Mouse (Mus musculus) cerebellum, adult 2 months (tissue): Measurements from ENCODE around the gene Olfr71.

Experiments used
- CTCF ChIP-seq: fragments of 200-500 bp; IDR thresholded peaks from 2 replicates; pipeline ENCODE4 v1.5.1; 2011; ENCODE audit warnings: low read depth, mild to moderate bottlenecking, control low read depth, low read length, moderate library complexity, borderline replicate concordance; ENCODE audit not compliant: insufficient read depth
- POLR2A ChIP-seq: fragments of 200-500 bp; IDR thresholded peaks from 2 replicates; pipeline ENCODE4 v1.6.1; 2011; ENCODE audit warnings: low read length, control low read depth, borderline replicate concordance; ENCODE audit not compliant: insufficient read depth

DNA sequence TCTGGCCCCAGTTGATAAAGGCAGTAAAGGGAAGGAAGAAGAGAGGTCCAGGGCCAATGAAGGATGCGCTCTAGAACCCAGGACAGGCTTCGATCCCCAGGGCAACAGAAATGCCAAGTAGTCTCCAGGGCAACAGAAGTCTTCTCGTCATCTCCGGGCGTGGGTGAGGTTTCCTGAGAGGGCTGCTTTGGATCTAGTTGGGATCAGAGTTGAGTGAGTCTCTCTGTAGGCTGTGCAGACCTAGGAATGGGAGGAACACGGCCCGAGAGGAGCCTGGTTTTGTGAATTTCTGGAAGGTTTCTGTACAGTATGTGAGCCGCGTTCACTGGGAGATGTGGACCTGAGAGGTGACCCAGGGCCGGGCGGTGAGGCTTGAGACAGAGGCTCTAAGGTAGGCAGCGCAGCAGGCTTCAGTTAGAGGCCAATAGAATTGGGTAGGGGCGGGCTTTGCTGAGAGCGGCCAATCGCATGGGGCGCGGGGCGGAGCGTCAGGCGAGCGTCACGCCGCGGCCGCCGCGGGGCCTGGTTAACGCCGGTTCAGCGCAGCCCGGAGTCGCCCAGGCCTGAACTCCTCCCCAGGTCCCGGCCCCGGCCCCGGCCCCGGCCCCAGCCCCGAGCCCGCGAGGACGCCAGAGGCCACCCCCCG, 41.1 kb downstream of the Olfr71 start, which contains the start of the genes Tmem8b and Fam221b:
- TF ChIP-seq POLR2A (peak; percentile 88), CTCF (no peak)
